Mouse (Mus musculus) liver, adult 2 months (tissue): ENCODE measurements around the gene Prkce. TPM values are rescaled to one million over a fixed set of nuclear protein-coding genes. Genes with fewer than 3 reads are reported as not detected.

Experiments
- DNase-seq: peaks from one replicate; pipeline ENCODE4 v3.0.0-alpha.2; 2011; ENCODE audit warnings: low read depth, low spot score; ENCODE audit errors: extremely low read depth
- H3K27ac ChIP-seq: fragments of 200-500 bp; replicated peaks from 2 replicates; pipeline ENCODE4 v1.5.1; 2012; ENCODE audit warnings: low read depth, mild to moderate bottlenecking, control low read depth, inconsistent platforms, low read length; ENCODE audit not compliant: insufficient read depth
- H3K27me3 ChIP-seq: fragments of 200-500 bp; 2 replicates; pipeline ENCODE4 v1.6.1; 2012; ENCODE audit warnings: mild to moderate bottlenecking, moderate library complexity, low read length, inconsistent platforms; ENCODE audit not compliant: control insufficient read depth, insufficient read depth
- H3K36me3 ChIP-seq: fragments of 200-500 bp; 2 replicates; pipeline ENCODE4 v1.6.1; 2012; ENCODE audit warnings: low read length, inconsistent platforms; ENCODE audit not compliant: control insufficient read depth, insufficient read depth
- H3K4me1 ChIP-seq: fragments of 200-500 bp; 2 replicates; pipeline ENCODE4 v1.6.1; 2011; ENCODE audit warnings: low read length; ENCODE audit not compliant: control insufficient read depth, insufficient read depth
- H3K4me3 ChIP-seq: fragments of 200-500 bp; 2 replicates; pipeline ENCODE4 v1.5.1; 2011; ENCODE audit warnings: low read depth, mild to moderate bottlenecking, control low read depth, low read length, moderate library complexity; ENCODE audit not compliant: insufficient read depth
- H3K79me2 ChIP-seq: fragments of 200-500 bp; 2 replicates; pipeline ENCODE4 v1.6.1; 2012; ENCODE audit warnings: inconsistent platforms, mild to moderate bottlenecking, low read length, moderate library complexity; ENCODE audit not compliant: control insufficient read depth, insufficient read depth
- H3K9ac ChIP-seq: fragments of 200-500 bp; 2 replicates; pipeline ENCODE4 v1.6.1; 2012; ENCODE audit warnings: low read depth, mild to moderate bottlenecking, control low read depth, inconsistent platforms, low read length
- CTCF ChIP-seq: fragments of 200-500 bp; IDR thresholded peaks from 2 replicates; pipeline ENCODE4 v1.5.1; 2011; ENCODE audit warnings: low read depth, low read length, control low read depth
- POLR2A ChIP-seq: fragments of 200-500 bp; IDR thresholded peaks from 2 replicates; pipeline ENCODE4 v1.6.1; 2011; ENCODE audit warnings: low read length, control low read depth; ENCODE audit not compliant: insufficient read depth; ENCODE audit errors: extremely low read depth
- WGBS: fragments of 180-500 bp; shearing (Covaris S2); methylation state at CpG from one replicate; pipeline ENCODE4 v1.1.7; 2018; 5-methylcytosine and 5-hydroxymethylcytosine counted together
- polyA plus RNA-seq: library from polyadenylated mRNA; depleted of rRNA; stranded (reverse); fragments of >200 nt; gene quantifications from 2 replicates; pipeline ENCODE4 v1.2.3, GENCODE M21; 2012
- total RNA-seq: library from RNA; depleted of rRNA; stranded (reverse); fragments of >200 nt; gene quantifications from 2 replicates; pipeline ENCODE4 v1.2.3, GENCODE M21; 2014

Prkce gene
- total and polyA plus RNA-seq, 2 experiments, result 2.0 to 6.4 TPM

DNA sequence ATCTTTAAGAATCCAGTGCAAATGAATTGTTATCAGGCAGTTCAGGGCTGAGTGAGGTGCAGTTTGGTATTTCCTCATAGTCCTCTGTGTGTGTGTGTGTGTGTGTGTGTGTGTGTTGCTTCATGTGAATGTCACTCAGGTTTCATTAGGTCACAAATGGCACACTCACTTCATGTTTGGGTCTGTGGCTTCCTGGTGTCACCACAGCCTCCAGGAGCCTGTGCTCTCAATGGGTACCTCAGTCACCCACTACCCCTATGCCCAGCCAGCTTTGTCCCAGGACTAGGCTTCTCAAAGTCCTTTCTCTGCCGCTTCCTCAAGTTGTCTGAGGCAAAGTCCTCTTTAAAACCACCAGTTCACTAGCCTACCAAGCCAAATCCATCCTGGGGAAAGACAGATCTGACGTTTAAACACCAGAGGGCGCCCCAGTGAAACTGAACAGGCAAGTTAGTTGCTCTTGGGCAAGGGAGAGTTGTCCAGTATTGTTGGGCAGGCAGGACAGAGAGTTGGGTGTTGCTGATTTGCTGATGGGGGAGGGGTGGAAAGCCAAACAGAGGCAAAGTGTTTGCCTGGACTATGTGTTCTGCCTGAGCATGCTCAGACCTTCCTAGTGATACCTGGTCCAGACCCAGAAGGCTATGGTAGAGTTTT, 316.6 kb downstream of the Prkce start:
- H3K27me3 ChIP-seq, result no peaks in the 10 kb centered on the region
- H3K4me3 ChIP-seq, result no peak overlapping the region
- H3K27ac ChIP-seq, result peak overlapping the region; percentile 52
- DNase-seq, result peak; percentile 94
- H3K79me2 ChIP-seq, result no peaks in the 10 kb centered on the region
- no peaks in the 10 kb centered on the region for H3K36me3 ChIP-seq
- no peak overlapping the region for H3K9ac ChIP-seq
- peaks cover 6% of the 10 kb centered on the region for H3K4me1 ChIP-seq
- WGBS, result 2% methylated on average over 3 of the region's 3 CpGs
- TF ChIP-seq POLR2A, result no peak
- TF ChIP-seq CTCF, result peak; percentile 63

DNA sequence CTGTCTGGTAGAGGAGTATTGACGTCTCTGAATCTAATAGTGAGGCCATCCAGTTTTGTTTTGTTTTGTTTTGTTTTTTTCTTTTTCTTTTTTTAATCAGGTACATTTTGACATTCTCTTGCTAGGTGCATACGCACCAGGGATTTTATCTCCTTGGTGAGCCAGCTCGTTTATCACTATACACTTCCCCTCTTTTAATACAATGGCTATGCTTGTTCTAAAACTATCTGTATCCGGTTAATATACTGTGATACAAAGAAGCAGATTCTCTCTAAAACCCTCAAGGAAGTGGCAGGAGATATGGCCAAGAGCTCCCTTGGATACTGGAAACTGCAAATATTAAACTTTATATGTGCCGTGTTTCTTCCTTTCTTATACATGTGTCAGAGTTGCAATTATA, 319.1 kb downstream of the Prkce start:
- Histone ChIP-seq H3K79me2 (no peaks in the 10 kb centered on the region), H3K4me3 (no peak overlapping the region), H3K36me3 (no peaks in the 10 kb centered on the region), H3K4me1 (peaks cover 6% of the 10 kb centered on the region), H3K9ac (no peak overlapping the region), H3K27ac (no peak overlapping the region), H3K27me3 (no peaks in the 10 kb centered on the region)
- TF ChIP-seq CTCF (no peak), POLR2A (no peak)
- DNase-seq, result no peak
- WGBS, result 82% methylated on average over 5 of the region's 5 CpGs

DNA sequence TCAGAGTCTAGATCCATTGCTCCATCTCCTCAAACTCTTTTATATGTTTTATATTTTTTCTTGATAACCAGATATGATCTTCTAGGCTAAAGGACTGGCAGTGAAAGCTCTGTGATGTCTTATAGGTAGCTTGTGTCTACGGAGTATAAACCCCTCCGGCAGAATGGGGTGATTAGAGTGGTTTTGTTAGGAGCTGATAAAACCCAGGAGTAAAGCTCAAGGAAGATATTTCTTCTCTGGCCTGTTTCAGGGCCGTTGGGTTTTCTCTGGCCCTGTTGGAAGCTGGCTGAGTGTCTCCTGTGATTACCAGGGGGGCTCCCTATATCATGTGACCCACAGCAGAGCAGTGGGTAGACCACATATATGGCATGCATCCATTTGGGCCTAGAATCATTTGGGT, 319.9 kb downstream of the Prkce start:
- DNase-seq, result no peak
- Histone ChIP-seq H3K79me2 (no peaks in the 10 kb centered on the region), H3K4me3 (no peak overlapping the region), H3K4me1 (peaks cover 6% of the 10 kb centered on the region), H3K9ac (no peak overlapping the region), H3K36me3 (no peaks in the 10 kb centered on the region; the same call in 1 of the 2 replicates), H3K27ac (no peak overlapping the region), H3K27me3 (no peaks in the 10 kb centered on the region)
- 88% methylated on average over 3 of the region's 3 CpGs for WGBS
- TF ChIP-seq CTCF, result no peak

DNA sequence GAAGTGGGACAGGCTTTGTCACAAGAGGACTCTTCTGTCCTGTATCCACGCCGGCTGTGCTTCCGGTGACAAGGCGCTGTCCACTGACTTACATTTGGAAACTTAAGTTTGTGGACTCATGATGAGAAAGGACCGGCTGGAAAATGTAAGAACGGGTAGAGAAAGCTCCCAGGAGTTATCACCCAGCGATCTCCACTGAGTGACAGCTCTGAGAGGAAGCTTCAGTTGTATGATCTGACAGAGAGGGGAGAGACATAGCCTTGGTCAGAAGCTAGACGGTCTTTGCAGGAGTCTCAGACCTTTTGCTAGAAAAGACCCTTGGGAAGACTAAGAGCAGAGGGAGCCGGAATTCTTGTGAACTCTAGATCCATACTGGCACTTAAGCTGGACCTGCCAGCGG, 322.2 kb downstream of the Prkce start:
- Histone ChIP-seq H3K79me2 (no peaks in the 10 kb centered on the region), H3K27ac (no peak overlapping the region), H3K27me3 (no peaks in the 10 kb centered on the region), H3K36me3 (no peaks in the 10 kb centered on the region; the same call in 1 of the 2 replicates), H3K9ac (no peak overlapping the region), H3K4me3 (no peak overlapping the region), H3K4me1 (peaks cover 5% of the 10 kb centered on the region)
- DNase-seq, result no peak
- 93% methylated on average over 10 of the region's 10 CpGs for WGBS
- TF ChIP-seq CTCF (no peak), POLR2A (no peak)

DNA sequence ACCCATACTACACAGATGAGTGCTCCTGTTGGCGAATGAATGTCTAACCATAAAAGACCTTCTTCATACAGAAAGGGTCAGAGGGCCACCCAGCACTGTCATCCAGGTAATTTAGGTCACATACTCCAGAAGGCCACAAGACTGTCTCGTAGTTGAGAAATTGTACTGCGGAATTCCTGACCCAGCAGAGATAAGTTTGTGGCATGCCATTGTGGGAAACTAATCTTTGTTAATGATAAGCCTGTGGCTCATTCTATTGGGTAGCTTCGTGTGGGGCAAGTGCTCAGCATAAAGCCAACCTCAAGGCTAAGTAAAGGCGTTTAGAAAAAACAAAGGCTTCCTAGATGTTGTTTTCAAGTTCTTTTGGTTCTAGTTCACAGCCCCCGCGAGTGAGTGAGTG, 324.8 kb downstream of the Prkce start:
- peaks cover 13% of the 10 kb centered on the region for H3K4me1 ChIP-seq
- DNase-seq, result no peak
- no peak for TF ChIP-seq POLR2A
- TF ChIP-seq CTCF, result no peak

DNA sequence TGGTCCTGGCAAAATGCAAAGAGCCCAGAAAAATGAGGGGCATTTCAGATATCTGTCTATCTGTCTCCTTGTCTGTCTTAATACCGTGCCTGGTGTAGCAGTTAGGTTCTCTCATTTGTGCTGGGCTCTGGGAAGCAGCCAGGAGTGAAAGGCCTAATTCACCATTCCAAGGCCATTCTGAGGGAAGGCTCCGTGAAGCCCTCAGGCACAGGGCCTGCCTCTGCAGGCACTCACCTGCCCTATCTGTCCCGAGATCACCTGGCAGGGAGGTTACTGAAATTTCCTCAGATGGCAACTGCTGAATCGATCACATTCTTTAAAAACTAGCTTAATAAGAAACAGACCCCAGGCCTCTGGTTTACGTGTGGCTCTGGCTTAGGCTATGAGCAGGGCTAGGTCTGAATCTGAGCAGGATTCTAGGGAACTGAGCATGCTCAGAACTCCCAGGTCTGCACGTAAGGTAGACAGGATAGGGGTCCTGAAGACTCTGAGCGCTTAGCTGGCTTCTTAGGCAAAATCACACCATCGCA, 326.4 kb downstream of the Prkce start:
- DNase-seq, result peak; percentile 63
- Histone ChIP-seq H3K27ac (0 out of 2 replicates have a peak overlapping the region, but pooled peaks have one; percentile 24), H3K4me1 (peaks cover 13% of the 10 kb centered on the region), H3K27me3 (no peaks in the 10 kb centered on the region), H3K79me2 (no peaks in the 10 kb centered on the region), H3K36me3 (no peaks in the 10 kb centered on the region; the same call in 1 of the 2 replicates), H3K9ac (peak overlapping the region; percentile 28; the same call in 1 of the 2 replicates), H3K4me3 (no peak overlapping the region)
- WGBS, result 59% methylated on average over 8 of the region's 8 CpGs
- TF ChIP-seq CTCF (no peak), POLR2A (no peak)

More for the DNA sequence above, 324.8 kb downstream of the Prkce start:
- 75% methylated on average over 7 of the region's 7 CpGs for WGBS
- H3K27me3 ChIP-seq, result no peaks in the 10 kb centered on the region
- no peaks in the 10 kb centered on the region for H3K79me2 ChIP-seq
- no peak overlapping the region for H3K27ac ChIP-seq
- no peaks in the 10 kb centered on the region; the same call in 1 of the 2 replicates for H3K36me3 ChIP-seq
- H3K9ac ChIP-seq, result no peak overlapping the region
- no peak overlapping the region for H3K4me3 ChIP-seq
